Mouse (Mus musculus) embryo, embryonic 11 days (tissue): ENCODE measurements around the gene Sugct.

Source experiments
- DNase-seq: peaks from one replicate; pipeline ENCODE4 v3.0.0-alpha.2; 2015

The Sugct gene

DNA sequence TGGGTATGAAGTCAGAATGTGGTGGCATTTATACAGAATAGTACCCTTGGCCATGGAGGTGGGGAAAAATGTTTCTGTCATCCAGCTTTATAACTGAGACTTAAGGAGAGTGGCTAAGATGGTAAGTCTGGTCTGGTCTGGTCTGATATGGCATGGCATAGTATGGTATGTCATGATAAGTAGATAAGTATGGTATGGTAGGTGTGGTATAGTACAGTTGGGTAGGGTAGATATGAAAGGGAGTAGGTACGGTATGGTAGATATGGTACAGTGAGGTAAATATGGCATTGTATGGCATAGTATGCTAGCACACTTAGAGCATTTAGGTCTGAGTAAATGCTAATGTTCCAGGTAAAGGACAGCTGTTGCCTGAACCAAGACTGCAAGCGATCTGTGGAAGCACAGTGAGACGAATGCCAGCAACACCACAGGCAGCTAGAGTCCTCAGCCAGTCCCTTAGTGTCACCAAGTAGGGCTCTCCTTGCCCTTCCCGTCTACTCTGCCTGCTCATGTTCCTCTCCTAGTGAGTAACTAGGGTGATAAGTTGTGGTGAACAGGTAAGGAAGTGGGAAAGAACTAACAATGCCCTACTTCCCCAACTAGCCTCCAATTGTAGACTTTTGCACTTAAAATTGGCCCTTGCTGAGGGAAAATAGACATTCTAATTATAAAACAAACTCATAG lies 667.4 kb downstream of the Sugct start:
- no peak for DNase-seq

GRCm38 (mm10) chr13:17027001-17027400 lies 668.4 kb downstream of the Sugct start:
- peak; percentile 32 for DNase-seq

- no peak for DNase-seq
Measured at GRCm38 (mm10) chr13:16996464-16996863, 698.9 kb downstream of the Sugct start.

DNA sequence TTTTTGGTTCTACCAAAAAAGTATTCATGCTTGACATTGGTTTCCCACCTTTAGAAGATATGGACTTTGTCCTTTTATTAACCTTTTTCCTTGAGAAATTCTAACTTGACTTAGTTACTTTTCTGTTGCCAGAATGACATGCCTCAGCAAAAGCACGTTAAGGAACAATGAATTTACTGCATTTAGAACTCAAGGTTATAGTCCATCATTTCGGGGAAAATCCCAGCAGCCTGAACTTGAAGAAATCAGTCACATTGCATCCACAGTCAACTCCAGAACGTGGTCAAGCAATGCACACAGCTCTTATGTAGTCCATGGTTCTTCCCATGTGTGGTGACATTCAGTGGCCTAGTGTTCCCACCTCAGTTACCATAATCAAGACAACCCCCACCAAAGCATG lies 700.0 kb downstream of the Sugct start:
- DNase-seq: no peak

DNA sequence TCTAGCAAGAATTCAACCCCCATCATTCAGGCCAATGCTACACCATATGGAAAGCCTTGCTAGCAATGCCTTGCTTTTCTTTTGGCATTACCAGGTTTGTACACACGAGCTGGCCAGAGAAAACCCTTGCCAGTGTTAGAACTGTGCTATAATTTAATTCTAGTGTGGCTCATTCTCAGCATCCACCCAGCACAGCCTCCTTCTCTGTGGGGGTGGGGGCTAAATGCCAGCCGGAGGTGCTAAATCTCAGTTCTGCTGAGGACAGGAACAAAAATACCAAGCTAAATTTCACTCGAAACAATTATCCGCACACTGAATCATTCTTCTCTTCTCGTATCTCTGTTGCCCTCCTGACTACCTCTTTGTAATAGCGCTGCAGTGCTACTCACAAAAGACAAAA lies 717.6 kb downstream of the Sugct start:
- no peak for DNase-seq

DNA sequence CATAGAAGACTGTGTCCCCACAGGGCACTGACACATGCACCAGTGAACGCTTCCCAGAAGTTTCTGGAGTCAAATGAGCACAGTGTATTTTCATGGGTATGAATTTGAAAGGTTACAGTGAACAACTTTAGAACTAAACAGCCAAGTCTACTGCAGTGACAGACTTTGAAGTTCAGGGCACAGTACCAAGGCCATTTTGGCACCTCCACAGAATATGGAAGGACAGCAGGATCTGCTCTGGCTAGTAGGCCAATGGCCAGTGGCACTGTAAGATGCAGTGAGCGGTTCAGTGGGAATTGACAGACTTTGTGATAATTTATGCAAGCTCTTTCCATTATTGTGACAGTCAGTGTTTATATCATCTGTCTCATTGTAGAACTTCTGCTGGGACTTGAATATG lies 724.1 kb downstream of the Sugct start:
- no peak for DNase-seq

- DNase-seq: no peak
Measured at GRCm38 (mm10) chr13:16968995-16969394, 726.4 kb downstream of the Sugct start.

DNA sequence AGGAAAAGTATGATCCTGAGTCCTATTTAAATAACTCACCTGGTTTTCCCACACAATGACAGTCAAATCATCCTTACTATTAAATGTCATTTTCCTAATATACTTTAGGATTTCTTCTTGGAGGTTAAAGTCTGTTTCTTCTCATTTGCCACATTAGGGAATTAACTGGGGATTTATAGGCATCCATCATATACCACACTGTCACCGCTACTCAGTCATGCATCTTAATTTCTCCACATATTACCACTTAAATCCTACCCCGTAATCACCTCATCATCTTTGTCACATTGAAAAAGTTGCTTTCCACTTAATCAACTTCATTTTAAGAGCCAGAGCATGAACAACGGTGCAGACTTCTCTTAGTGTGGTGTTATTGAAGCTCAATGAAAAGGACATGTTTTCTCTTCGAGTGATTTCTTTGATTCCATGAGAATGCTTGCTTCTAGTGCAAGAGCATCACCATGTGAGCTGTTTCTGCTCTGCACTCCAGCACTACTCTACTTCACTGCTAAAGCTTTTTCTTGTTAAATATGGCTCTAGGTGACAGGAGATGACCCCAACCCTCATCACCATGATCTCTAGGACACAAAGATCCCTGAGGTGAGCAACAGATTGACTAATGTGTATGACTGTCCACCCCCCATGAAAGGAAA lies 730.4 kb downstream of the Sugct start:
- DNase-seq: no peak

GRCm38 (mm10) chr13:16952045-16952444 lies 743.3 kb downstream of the Sugct start:
- peak; percentile 10 for DNase-seq

DNA sequence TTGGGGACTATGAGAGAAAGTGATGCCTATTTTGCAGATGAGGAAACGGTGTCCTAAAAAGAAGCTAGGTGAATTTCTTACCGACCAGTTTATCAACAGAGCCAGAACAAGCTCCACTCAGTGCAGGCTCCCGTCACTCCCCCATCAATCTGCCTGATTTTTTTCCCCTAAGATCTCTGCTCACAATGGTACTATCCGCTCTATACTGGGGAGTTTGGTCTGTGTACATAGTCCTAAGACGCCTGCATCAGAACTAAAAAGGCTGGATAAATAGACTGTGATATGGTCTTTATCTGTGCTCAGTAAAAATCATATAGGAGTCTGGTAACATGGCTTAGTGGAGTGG lies 755.9 kb downstream of the Sugct start:
- no peak for DNase-seq

DNA sequence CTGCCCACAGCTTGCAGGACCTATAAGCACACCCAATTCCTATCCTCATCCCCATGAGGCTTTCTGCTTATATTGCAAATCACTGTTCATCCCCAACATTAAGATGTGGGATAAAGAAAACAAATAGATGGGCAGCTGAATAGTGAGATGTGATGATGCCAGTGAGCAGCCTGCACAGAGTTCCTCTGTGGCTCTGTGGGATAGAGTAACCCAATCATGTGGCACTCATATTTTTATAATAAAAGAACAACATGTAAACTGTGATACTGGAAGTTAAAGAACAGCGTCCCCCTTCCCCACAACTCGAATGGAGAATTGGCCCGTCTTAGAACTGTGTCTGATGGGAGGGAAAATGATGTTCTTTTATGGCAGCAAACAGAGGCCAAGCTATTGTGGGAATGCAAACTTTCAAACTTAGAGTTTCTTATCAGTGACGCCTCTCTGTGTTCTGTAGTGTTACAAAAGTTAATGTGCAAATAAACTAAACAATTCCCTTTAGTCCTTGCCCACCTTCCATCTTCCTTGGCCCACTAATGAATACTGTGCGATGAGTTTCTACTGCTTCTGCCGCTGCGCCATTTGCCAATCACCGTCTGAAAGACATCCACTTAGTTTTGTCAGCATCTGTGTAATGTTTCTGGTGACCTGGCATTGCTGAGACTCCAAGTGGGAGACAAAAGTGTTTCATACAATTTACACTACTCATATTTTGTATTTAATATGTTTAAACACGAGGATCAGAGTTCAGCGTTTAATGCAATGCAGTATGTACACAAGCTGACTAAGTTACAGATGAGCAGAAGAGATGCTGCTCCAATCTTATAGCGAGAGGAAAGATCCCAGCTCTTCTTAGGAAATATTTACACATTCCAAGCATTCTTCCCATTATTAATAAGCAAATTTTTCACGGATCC lies 756.5 kb downstream of the Sugct start:
- DNase-seq: no peak

DNA sequence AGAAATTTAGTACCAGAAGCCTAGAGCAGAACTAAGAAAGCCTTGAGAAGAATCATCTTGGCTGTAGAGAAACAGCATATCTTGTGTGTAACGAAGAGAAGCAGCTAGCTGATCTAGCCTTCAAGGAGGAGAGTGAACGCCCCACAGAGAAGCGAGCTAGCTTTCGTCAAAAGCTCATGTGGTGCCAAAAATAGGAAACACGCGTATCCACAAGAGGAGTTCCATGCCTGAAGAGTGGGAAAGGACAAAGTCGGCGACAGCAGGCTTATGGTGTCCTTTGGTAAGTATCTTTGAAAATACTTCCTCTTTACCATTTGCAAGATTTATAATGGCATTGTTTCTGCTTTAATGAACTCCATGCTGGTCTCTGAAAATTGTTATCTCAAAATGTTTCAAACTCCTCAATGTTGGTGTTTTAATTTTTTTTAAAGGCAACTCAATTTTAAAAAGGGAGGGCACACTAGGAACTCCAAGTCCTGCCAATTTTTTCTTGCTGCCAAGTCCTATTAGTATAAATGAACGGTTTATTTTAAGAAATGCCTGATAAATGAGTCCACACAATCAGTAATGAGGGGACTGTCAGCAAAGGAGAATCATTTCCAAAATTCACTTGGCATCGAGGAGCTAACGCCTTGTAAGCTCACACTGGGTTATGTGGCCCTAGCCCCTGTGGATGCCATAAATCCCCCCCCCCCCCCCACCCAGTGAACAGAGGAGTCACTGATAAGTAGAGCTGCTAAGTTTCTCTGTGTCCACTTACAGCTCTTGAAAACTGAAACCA lies 757.7 kb downstream of the Sugct start:
- no peak for DNase-seq

DNA sequence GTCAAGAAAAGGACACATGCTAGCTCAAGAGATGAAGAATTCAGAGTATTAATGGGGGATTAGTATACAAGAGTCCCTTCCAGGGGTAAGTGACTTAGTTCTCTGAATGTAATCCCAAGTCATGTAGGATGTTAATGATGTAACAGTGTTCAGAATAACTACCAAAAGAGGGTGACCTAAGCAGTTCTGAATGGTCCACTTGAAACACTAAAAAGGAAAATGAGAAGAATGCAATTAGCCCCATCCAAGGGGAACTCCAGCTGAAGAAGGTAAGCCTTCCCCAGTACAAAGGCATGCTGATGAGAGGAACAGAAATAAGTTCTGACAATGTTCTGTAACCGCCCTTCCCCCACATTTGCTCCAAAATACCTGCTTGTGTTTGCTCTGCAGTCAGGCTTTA lies 760.3 kb downstream of the Sugct start:
- DNase-seq: no peak

- DNase-seq: no peak
Measured at GRCm38 (mm10) chr13:16933600-16933999, 761.8 kb downstream of the Sugct start.

GRCm38 (mm10) chr13:16921305-16921704 lies 774.0 kb downstream of the Sugct start:
- DNase-seq: no peak

- DNase-seq: no peak
Measured at GRCm38 (mm10) chr13:16915697-16916096, 779.7 kb downstream of the Sugct start.

DNA sequence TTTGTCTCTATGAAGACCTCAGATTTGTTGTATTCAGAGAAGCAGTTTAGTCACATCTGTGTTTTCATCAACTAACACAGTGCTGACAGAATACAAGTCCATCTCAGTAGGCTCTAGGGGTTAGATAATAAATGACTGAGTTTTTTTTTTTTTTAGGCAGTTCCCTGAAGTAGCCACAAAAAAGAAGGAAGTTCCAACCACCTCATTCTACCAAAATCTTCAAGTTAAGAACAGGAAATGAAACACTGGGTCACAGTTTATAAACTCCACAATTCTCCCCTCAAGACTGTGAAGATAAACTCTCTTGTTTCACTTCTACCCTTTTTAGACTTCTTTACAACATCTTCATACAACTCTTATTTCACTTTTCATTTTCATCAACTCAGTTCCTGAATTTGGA lies 783.1 kb downstream of the Sugct start:
- DNase-seq: no peak

GRCm38 (mm10) chr13:16906974-16907373 lies 788.4 kb downstream of the Sugct start:
- no peak for DNase-seq

DNA sequence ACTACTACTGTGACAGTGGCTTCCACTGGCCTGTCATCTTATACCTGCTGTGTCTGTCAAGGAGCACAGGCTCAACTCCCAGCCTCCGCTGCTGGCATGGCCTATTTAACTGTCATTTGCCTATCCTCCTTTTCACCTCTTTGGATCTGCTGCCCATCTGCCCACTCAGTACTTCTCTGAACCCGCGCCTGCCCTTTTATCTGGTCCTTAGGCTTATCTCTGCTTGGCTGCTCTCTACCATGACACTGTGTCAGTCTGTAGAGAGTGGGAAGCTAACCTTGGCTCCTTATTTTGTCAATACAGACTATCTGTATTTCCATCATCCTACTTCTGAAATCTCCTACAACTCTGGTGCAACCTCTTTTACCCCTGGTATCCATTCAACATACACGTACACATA lies 793.9 kb downstream of the Sugct start:
- DNase-seq: no peak

DNA sequence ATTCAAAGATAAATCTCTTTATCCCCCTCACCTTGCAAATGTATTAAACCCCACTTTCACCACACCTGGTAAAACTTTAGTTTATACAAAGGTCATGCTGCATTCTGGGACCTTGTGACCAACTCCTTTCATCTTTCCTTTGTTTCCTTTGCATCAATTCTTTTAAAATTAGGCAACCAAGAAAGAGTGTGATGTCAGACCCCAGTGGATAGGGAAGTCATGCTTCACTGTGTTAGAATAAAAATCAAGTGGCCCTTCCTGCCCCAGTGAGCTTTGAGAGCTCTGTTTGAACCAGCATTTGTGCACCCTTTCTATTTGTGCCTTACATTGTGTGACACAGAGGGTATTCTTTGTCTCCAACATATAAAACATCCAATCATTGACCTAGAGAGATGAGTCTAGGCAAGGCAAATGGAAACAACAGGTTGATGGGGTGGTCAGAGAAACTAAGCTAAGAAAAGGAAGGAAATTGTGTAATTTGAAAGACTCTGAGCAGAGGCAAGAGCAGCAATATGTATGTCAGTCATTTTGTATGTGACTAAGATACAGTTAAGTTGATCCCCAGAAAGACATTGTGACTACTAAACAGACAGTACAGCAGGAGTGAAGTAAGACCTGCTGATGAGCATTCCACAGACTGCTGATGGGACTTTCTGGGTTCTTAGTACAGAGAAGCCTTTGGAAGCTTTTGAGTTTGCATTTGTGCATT lies 797.1 kb downstream of the Sugct start:
- DNase-seq: no peak

DNA sequence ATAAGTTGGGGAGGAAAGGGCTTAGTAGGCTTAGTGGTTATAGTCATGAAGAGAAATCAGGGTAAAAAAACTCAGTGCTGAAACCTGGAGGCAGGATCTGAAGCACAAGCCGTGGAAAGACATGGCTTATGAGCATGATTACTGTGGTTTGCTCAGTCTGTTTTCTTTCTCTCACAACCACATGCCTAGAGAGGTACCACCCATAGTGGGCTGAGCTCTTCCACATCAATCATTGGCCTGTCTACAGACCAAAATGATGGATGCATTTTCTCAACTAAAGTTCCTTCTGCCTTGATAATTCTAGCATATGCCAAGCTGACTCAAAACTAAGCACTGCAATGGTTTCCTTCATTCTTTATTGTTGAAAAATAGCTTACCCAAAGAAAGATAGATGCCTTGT lies 817.3 kb downstream of the Sugct start:
- no peak for DNase-seq

DNA sequence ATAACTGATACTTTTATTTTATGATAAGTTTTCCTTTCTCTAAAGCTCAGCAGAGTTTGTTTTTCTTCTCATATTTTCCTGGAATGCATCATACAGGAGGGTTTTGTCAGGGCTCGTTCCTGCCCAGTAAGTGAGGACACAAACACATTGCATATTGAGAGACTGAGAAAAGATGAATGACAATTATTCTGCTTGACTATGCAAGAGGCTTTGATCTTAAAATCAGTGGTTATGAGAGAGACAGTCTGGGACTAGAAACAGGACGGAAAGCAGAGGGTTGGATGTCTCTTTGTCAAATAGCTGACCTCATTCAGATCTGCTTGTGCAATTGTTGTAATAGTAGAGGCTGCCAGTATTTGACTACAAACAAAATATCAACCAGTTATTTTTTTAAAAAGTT lies 835.4 kb downstream of the Sugct start:
- DNase-seq: no peak

DNA sequence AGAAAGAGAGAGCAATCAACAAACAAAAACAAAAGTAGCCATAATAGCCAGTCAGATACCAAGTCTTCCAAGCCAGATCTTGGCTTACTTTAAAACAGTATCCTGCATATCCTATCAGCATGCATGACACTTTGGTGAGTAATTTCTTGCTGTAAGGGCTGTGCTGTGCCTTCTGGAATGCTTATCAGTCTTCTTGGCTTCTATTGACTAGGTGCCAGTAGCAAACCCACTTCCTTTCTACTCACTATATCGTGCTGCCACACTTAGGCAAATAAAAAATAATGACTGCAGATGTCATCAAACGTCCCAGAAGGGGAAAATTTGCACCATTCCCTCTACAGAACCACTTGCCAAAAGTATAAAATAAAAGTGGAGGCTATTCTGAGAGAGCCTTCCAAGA lies 848.1 kb downstream of the Sugct start:
- no peak for DNase-seq
